Mouse (Mus musculus) embryonic facial prominence, embryonic 11.5 days (tissue): ENCODE data around the gene Krt24. TPM values are rescaled to one million over a fixed set of nuclear protein-coding genes. Genes with fewer than 3 reads are reported as not detected.

Source experiments
- ATAC-seq: fragments of 200-750 bp; cut with Nextera tagmentation; replicated peaks from 2 replicates; pipeline ENCODE4 v1.8.0; 2017; ENCODE audit warnings: low read depth; ENCODE audit not compliant: insufficient number of reproducible peaks, low FRiP score, low TSS enrichment
- DNase-seq: peaks from one replicate; pipeline ENCODE4 v3.0.0-alpha.2; 2015; ENCODE audit warnings: low spot score
- H3K27ac ChIP-seq: fragments of 300-500 bp; sonication (generic); replicated peaks from 2 replicates; pipeline ENCODE4 v1.5.1; 2014; ENCODE audit warnings: mild to moderate bottlenecking, low read depth, low read length, control low read depth
- H3K27me3 ChIP-seq: fragments of 300-500 bp; sonication (generic); 2 replicates; pipeline ENCODE4 v1.6.1; 2014; ENCODE audit warnings: mild to moderate bottlenecking, low read length, moderate library complexity, mixed read lengths; ENCODE audit not compliant: control insufficient read depth, insufficient read depth
- H3K36me3 ChIP-seq: fragments of 300-500 bp; sonication (generic); replicated peaks from 2 replicates; pipeline ENCODE4 v1.6.1; 2014; ENCODE audit warnings: low read depth, mild to moderate bottlenecking, low read length, moderate library complexity, mixed read lengths; ENCODE audit not compliant: control insufficient read depth, insufficient read depth
- H3K4me1 ChIP-seq: fragments of 300-500 bp; sonication (generic); 2 replicates; pipeline ENCODE4 v1.6.1; 2014; ENCODE audit warnings: low read length, mixed read lengths; ENCODE audit not compliant: control insufficient read depth, insufficient read depth
- H3K4me2 ChIP-seq: fragments of 300-500 bp; sonication (generic); 2 replicates; pipeline ENCODE4 v1.6.1; 2014; ENCODE audit warnings: low read depth, mild to moderate bottlenecking, control low read depth, low read length, moderate library complexity
- H3K4me3 ChIP-seq: fragments of 300-500 bp; sonication (generic); 2 replicates; pipeline ENCODE4 v1.5.1; 2014; ENCODE audit warnings: low read depth, low read length, control low read depth
- H3K9ac ChIP-seq: fragments of 300-500 bp; sonication (generic); replicated peaks from 2 replicates; pipeline ENCODE4 v1.6.1; 2014; ENCODE audit warnings: mild to moderate bottlenecking, control low read depth, low read length
- H3K9me3 ChIP-seq: fragments of 300-500 bp; sonication (generic); replicated peaks from 2 replicates; pipeline ENCODE4 v1.6.1; 2016; ENCODE audit warnings: mild to moderate bottlenecking, low read length, inconsistent platforms, mixed read lengths; ENCODE audit not compliant: control insufficient read depth
- WGBS: fragments of 180-500 bp; shearing (Covaris S2); extraction: QIAGEN DNeasy Blood & Tissue Kit; methylation state at CpG from one replicate; pipeline ENCODE4 v1.1.7; 2014; 5-methylcytosine and 5-hydroxymethylcytosine counted together
- polyA plus RNA-seq: library from polyadenylated mRNA; unstranded; fragments of >200 nt; fragmentation: Nextera tagmentation; extraction: Ambion mirVana; gene quantifications from 2 replicates; pipeline ENCODE4 v1.2.1, GENCODE M21; 2014

Gene Krt24
- polyA plus RNA-seq, 1 experiment from 2014 or later = 0.11 TPM

DNA sequence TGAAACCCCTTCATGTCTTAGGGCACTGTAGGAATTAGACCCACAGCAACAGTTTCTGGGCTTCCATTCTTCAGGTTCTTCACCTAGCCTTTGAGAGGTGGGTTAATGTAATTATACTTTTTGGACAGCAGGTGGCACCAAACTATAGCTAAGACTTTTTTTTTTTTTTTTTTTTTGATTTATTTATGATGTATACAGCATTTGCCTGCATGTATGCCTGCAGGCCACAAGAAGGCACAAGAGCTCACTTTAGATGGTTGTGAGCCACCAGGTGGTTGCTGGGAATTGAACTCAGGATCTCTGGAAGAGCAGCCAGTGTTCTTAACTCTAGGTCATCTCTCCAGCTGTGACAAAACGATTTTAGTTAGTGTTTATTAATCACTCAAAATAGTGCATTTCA lies 25.8 kb upstream of the Krt24 start:
- H3K4me3 ChIP-seq = no peak overlapping the region
- WGBS = 80% methylated on average over 1 of the region's 1 CpGs
- no peaks in the 10 kb centered on the region for H3K4me1 ChIP-seq
- no peaks in the 10 kb centered on the region for H3K9me3 ChIP-seq
- H3K36me3 ChIP-seq = no peaks in the 10 kb centered on the region
- no peaks in the 10 kb centered on the region for H3K27me3 ChIP-seq
- no peak overlapping the region for H3K9ac ChIP-seq
- H3K27ac ChIP-seq = no peak overlapping the region
- peak; percentile 72 for DNase-seq
- ATAC-seq = no peak
- no peak overlapping the region for H3K4me2 ChIP-seq

- H3K9ac ChIP-seq = no peak overlapping the region
- no peak overlapping the region for H3K27ac ChIP-seq
- 30% methylated on average over 2 of the region's 2 CpGs for WGBS
- no peaks in the 10 kb centered on the region for H3K4me1 ChIP-seq
- H3K4me2 ChIP-seq = no peak overlapping the region
- no peak overlapping the region for H3K4me3 ChIP-seq
- ATAC-seq (no peak), DNase-seq (peak; percentile 80)
- no peaks in the 10 kb centered on the region for H3K27me3 ChIP-seq
- no peaks in the 10 kb centered on the region for H3K36me3 ChIP-seq
- H3K9me3 ChIP-seq = no peaks in the 10 kb centered on the region
These were observed 22.5 kb upstream of the Krt24 start for GRCm38 (mm10) chr11:99307579-99307978.

DNA sequence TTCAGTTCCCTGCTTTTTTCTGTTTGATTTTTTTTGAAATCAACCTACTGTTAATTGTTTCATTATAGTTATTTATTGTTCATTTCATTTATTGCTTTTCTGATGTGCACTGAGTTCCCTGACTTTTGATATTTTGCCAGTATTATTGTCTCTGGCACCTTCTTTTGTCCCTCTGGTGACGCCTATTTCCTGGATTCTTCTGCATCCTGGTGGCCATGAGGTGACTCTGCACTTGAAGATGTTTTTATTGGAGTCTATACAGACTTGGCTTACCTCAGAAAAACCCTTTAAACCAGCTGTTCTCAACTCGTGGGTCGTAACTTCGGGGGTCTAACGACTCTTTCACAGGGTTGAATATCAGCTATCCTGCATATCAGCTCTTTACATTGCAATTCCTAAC lies 10.0 kb upstream of the Krt24 start:
- DNase-seq (no peak), ATAC-seq (no peak)
- Histone ChIP-seq H3K4me1 (no peaks in the 10 kb centered on the region), H3K9me3 (no peaks in the 10 kb centered on the region), H3K4me3 (no peak overlapping the region), H3K36me3 (no peaks in the 10 kb centered on the region), H3K4me2 (no peak overlapping the region), H3K9ac (no peak overlapping the region), H3K27me3 (no peaks in the 10 kb centered on the region), H3K27ac (no peak overlapping the region)
- 64% methylated on average over 5 of the region's 5 CpGs for WGBS

DNA sequence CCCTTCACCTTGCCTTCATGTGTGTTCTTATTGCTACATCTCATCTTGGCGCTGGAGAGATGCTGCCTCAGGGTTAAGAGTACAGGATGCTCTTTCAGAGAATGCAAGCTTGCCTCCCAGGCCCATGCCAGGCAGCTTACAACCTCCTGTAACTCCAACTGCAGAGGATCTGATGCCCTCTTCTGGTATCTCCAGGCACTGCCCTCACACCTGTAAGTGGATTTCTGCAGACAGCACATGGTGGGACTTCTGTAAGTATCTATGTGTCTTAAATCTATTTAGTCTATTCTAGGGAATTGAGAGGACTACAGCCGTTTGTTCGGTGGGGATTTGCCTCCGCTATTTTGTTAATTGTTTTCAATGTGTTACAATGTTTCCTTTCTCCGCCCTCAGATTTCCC lies 7.8 kb upstream of the Krt24 start:
- Histone ChIP-seq H3K9ac (no peak overlapping the region), H3K9me3 (no peaks in the 10 kb centered on the region), H3K4me1 (no peaks in the 10 kb centered on the region), H3K27me3 (no peaks in the 10 kb centered on the region), H3K36me3 (no peaks in the 10 kb centered on the region), H3K4me3 (no peak overlapping the region), H3K27ac (no peak overlapping the region), H3K4me2 (no peak overlapping the region)
- ATAC-seq = no peak
- WGBS = 65% methylated on average over 5 of the region's 5 CpGs
- peak; percentile 55 for DNase-seq

DNA sequence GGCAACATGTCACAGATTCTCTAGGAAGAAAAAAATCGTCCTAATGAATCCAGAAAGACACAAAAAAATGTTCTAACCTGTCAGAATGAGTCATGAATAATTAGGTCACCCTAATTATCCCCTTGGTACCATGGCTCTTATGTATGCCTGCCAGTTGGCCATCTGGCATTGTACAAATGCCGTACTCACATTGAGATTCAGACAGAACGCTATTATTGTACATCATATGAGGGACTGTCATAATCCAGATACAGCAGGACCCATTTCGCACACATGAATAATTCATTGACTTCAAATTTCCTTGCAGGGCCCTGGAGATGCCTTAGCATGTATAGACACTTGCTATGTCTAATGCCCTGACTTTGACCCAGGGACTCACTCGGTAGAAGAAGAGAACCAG lies 1.1 kb downstream of the Krt24 start:
- no peak for DNase-seq
- Histone ChIP-seq H3K27ac (no peak overlapping the region), H3K4me1 (no peaks in the 10 kb centered on the region), H3K9me3 (no peaks in the 10 kb centered on the region), H3K4me2 (no peak overlapping the region), H3K36me3 (no peaks in the 10 kb centered on the region), H3K4me3 (no peak overlapping the region), H3K27me3 (no peaks in the 10 kb centered on the region), H3K9ac (no peak overlapping the region)
- ATAC-seq = no peak
- 80% methylated on average over 5 of the region's 5 CpGs for WGBS

DNA sequence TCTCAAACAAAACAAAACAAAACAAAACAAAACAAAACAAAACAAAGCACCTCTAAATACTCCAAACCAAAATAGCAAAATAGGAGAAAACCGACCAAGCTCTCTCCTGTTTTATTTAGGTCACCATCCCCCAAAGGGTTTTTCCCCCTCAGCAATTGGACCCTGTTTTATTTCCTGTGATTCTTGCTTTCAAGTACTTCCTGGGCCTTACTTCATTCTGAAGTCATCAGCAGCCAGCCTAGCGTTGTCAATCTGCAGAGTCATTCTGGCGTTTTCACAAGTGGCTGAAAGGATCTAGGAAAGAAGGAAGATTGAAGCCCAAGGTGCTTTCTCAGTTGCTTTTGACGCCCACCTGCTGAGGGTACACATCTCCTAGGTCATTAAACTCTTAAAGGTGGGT lies 1.7 kb downstream of the Krt24 start:
- H3K36me3 ChIP-seq = no peaks in the 10 kb centered on the region
- no peak for DNase-seq
- ATAC-seq = no peak
- H3K27me3 ChIP-seq = no peaks in the 10 kb centered on the region
- WGBS = 60% methylated on average over 4 of the region's 4 CpGs
- no peaks in the 10 kb centered on the region for H3K4me1 ChIP-seq
- no peaks in the 10 kb centered on the region for H3K9me3 ChIP-seq
- no peak overlapping the region for H3K27ac ChIP-seq
- H3K9ac ChIP-seq = no peak overlapping the region
- no peak overlapping the region for H3K4me3 ChIP-seq
- H3K4me2 ChIP-seq = no peak overlapping the region

GRCm38 (mm10) chr11:99281116-99281515 lies 3.9 kb downstream of the Krt24 start:
- Histone ChIP-seq H3K4me1 (no peaks in the 10 kb centered on the region), H3K27ac (no peak overlapping the region), H3K4me3 (no peak overlapping the region), H3K27me3 (no peaks in the 10 kb centered on the region), H3K36me3 (no peaks in the 10 kb centered on the region), H3K9me3 (no peaks in the 10 kb centered on the region), H3K4me2 (no peak overlapping the region), H3K9ac (no peak overlapping the region)
- WGBS = 75% methylated on average over 9 of the region's 9 CpGs
- DNase-seq = no peak
- no peak for ATAC-seq

DNA sequence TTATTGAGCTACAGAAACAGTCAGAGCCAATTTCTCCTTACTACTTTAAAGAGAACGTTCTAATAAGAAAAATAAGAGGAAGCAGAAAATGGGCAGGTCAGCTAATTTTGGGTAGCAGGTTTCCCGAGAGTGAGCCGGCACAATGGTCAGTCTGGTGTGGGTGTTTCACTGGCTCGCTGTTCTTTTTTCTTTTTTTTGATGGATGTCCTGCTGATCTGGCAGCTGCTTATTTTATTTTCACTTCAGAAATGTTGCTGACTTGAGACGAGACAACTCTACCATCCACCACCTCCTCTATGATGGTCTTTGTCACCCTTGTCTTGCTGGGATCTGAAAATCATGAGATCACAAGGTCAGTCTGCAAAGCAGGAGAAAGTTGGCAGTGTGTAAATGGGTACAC lies 5.1 kb downstream of the Krt24 start:
- H3K4me1 ChIP-seq = no peaks in the 10 kb centered on the region
- no peak overlapping the region for H3K9ac ChIP-seq
- H3K27me3 ChIP-seq = no peaks in the 10 kb centered on the region
- no peak overlapping the region for H3K4me3 ChIP-seq
- H3K9me3 ChIP-seq = no peaks in the 10 kb centered on the region
- DNase-seq = no peak
- no peak for ATAC-seq
- WGBS = 67% methylated on average over 5 of the region's 5 CpGs
- H3K36me3 ChIP-seq = no peaks in the 10 kb centered on the region
- H3K4me2 ChIP-seq = no peak overlapping the region
- H3K27ac ChIP-seq = no peak overlapping the region
